Mouse (Mus musculus): ENCODE data around the gene Adprhl1.

Gene Adprhl1

GRCm38 (mm10) chr8:13254019-13254418, at the start of gene Adprhl1:
Gene Adprhl1, minus strand, starts transcription at chr8:13254162.
- DNase-seq (ENCODE audit: low spot score), result peak; percentile 74

GRCm38 (mm10) chr8:13301036-13301435, 47.1 kb upstream of the Adprhl1 start:
- DNase-seq (ENCODE audit: low spot score), result no peak

DNA sequence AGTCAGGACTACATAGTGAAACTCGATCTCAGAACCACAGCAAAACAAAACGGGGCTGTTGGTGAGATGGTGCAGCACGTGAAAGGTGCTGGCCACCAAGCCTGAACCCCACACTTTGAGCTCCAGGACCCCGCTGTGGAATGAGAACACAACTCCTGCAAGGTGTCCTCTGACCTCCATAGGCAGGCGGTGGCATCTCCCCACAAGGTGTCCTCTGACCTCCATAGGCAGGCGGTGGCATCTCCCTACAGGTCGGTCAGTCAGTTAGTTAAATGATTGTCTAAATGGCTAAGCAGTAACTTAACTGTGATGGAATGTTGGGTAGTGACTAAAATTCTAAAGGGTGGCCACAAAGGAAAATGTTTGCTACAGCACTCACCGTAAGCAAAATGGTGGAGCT, 45.6 kb upstream of the Adprhl1 start:
- no peak for DNase-seq (ENCODE audit: low spot score)

GRCm38 (mm10) chr8:13293677-13294470, 39.9 kb upstream of the Adprhl1 start:
- DNase-seq (ENCODE audit: low spot score), result no peak

DNA sequence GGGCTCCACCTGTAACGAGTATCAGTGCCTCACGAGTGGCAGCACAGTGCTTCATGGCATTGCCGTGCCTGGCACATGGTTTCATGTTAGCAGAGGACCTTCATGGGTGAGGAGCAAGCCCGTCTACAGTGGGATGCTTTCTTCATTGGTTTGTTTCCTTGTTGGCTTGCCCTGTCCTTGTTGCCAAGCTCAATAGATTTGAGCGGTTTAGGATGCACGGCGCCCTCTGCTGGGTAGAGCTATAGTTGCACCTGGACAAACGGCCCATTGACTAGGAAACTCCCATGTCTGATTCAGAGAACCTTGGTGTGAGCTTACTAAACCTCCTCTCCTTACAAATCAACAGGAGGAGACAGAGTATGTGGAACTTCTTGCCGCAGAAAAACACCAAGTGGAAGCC, 38.4 kb upstream of the Adprhl1 start:
- peak; percentile 87 for DNase-seq (ENCODE audit: low spot score)

GRCm38 (mm10) chr8:13288646-13289045, 34.7 kb upstream of the Adprhl1 start:
- no peak for DNase-seq (ENCODE audit: low spot score)

- DNase-seq (ENCODE audit: low spot score), result peak; percentile 96
These were observed 34.0 kb upstream of the Adprhl1 start, which contains the start of the genes Dcun1d2 and Tmco3 for GRCm38 (mm10) chr8:13287692-13288623. Gene Dcun1d2, minus strand, starts transcription at chr8:13288131. Gene Tmco3, plus strand, starts transcription at chr8:13288190.

DNA sequence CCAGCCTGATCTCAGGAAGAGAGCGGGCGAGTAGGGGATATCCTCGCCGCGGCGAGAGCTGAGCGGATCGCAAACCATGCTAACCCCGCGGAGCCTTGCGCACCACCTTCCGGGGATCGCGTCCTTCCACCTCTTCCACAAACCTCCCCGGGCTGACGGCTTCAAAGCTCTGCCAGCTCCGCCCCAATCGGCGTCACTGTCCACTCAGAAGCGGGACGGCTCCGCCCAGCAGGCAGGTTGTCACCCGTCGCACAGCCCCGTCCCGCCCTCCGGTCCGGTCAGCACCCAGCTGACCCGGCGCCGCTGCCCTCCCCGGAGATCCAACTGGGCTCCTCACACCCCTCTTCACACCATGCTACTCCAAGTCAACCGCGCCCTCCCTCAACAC, 33.3 kb upstream of the Adprhl1 start:
- DNase-seq (ENCODE audit: low spot score), result peak; percentile 86

DNA sequence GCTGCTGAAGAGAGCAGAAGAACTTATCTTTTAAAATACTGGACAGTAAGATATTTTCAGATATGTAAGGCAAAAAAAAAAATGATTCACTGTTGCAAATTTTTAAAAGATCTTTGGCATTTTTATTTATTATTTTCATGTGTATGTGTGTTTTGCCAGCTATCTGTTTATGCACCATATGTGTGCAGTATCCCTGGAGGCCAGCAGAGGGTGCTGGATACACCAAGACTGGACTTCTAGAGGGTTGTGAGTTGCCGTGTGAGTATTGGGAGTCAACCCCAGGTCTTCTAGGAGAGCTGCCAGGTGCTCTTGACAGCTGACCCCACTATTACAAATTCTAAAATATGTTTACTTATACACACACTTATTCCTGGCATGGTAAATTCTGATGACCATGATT, 29.2 kb upstream of the Adprhl1 start:
- no peak for DNase-seq (ENCODE audit: low spot score)

DNA sequence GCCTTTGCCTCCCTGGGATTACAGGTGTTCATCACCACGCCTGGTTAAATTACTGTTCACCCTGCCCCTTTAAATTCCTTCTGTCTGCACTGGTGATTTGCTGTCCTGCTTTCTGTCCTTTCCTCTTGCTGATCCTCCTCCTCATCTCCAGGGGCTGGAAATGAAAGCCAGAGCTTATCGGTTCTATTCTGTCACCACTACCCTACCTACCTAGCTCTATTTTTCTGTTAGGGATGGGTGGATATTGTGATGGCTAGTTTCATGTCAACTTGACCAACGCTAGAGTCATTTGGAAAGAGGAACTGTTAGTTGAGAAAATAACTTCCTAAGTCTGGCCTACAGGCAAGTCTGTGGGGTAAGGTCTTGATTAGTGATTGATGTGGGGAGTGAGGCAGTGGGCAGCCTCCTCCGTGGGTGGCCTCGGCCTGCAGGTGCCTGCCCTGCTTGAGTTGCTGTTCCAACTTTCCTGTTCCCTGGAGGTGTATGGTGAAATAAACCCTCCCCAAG, 23.0 kb upstream of the Adprhl1 start:
- no peak for DNase-seq (ENCODE audit: low spot score)

GRCm38 (mm10) chr8:13272834-13273233, 18.9 kb upstream of the Adprhl1 start:
- DNase-seq (ENCODE audit: low spot score), result no peak

DNA sequence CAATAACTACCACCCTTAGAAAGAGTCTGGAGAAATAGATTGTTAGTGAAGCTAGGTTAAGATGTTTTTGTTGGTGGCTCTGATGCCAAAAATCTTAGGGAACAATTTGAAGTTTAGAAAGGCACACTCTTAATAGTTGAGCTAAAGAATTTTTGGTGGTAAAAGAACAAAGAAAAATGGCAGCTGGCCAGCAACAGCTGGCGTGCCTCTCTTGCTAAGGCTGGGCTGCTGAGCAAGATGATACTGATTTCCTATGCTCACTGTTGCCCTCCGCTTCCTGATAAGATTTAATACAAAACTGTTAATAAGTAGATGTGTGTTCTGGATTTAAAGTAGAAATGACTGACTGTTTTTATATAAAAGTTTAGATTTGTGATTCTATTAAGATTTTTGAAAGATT, 13.6 kb upstream of the Adprhl1 start:
- no peak for DNase-seq (ENCODE audit: low spot score)

DNA sequence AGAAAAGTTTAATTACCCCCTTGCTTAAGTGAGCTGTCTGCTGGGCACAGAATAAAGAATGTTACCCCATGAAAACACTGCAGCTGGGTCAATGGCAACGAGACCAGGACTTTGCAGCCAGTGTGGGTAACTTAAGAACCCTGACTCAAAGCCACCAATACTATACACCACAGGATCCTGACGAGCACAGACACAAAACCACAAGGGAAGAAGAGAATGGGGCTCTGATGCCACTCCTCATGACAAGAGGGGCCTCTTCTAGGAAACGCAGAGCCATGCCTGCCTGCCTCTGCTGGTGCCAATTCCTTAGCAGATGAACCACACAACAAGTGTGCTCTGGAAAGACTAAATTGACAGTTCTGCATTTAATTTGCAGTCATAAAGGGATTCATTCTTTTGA, 9.4 kb upstream of the Adprhl1 start:
- no peak for DNase-seq (ENCODE audit: low spot score)

GRCm38 (mm10) chr8:13253413-13253812, 549 bp downstream of the Adprhl1 start:
- DNase-seq (ENCODE audit: low spot score), result no peak

GRCm38 (mm10) chr8:13252837-13253236, 1.1 kb downstream of the Adprhl1 start:
- DNase-seq (ENCODE audit: low spot score), result no peak

- no peak for DNase-seq (ENCODE audit: low spot score)
These were observed 9.6 kb downstream of the Adprhl1 start for GRCm38 (mm10) chr8:13244343-13244880.

- no peak for DNase-seq (ENCODE audit: low spot score)
These were observed 10.7 kb downstream of the Adprhl1 start for GRCm38 (mm10) chr8:13242985-13243870.

DNA sequence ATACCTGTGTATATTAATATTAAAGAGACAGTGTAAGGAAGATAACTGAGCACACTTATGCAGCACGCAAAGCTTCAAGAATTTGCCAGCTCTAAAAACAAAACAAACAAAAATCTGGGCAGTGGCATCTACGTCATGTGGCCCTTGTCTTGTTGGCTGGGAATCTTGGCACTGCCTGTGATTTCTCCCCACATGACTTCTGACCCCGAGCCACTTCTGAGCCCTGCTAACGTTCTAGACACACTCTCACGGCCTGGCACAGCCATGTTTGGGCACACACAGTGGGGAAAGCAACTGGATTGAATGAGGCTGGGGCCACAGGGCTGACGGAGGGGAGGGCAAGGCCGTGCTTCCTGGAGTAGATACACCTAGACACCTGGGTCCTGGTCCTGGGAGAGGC, 13.3 kb downstream of the Adprhl1 start:
- no peak for DNase-seq (ENCODE audit: low spot score)

DNA sequence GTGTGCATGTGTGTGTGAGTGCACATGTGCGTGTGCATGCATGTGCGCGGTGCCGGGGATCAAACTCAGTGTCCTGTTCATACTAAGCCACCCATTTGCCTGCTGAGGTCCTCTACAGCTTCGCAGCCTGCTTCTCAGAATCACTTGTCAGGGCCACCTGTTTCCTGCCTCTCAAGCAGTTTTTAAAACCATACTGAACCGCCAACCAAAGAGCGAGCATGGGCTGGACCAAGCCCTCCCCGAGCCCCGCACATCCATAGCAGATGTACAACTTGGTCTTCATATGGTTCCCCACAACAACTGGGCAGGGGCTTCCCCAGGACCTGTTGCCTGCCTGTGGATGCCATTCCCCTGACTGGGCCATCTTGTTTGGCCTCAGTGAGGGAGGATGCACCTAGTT, 13.9 kb downstream of the Adprhl1 start:
- no peak for DNase-seq (ENCODE audit: low spot score)

GRCm38 (mm10) chr8:13234803-13235202, 19.2 kb downstream of the Adprhl1 start:
- no peak for DNase-seq (ENCODE audit: low spot score)

DNA sequence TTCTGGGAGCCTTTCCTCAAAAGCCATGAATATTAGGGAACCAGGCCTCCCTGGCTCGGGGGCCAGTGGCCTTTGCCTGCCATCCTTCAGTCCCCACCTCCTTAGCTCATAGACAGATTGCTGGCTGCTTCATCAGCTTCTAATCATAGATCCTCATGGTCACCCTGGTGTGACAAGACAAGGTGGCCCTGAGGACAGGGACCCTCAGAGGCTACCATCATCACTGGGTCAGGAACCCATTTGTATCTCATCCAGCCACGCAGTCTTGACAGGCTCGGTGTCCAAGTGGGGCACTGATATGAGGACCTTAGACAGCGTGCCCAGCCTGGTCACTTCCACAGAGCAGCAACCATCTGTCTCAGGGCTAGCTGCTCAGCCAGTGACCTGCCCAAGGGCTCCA, 23.5 kb downstream of the Adprhl1 start:
- no peak for DNase-seq (ENCODE audit: low spot score)

Data from embryo, embryonic 10.5 days (tissue).